Mouse (Mus musculus) frontal cortex, adult (tissue): ENCODE measurements around the gene Spout1.

Experiments used
- ATAC-seq: cut with Nextera tagmentation; 2 replicates; pipeline ENCODE4 v1.9.2; 2017; ENCODE audit warnings: mild to moderate bottlenecking, moderate library complexity, mixed read lengths; ENCODE audit not compliant: low TSS enrichment

Gene Spout1

DNA sequence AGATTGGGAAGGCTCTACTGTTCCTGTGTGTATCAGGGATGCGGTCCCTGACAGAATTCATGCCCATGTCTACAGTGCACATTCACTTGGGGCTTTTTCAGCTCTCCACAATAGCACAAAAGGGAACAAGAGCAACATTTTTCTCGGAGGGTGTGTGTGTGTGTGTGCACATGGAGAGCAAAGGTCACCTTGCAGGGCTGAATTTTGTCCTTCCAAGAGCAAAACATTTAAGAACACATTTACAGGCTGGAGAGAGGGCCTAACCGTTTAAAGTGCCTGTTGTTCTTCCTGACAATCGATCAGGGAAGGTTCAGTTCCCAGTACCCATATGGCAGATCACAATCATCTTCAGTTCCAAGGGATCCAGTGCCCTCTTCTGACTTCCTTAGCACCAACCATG is 48.1 kb downstream of the Spout1 start:
- no peak for ATAC-seq

DNA sequence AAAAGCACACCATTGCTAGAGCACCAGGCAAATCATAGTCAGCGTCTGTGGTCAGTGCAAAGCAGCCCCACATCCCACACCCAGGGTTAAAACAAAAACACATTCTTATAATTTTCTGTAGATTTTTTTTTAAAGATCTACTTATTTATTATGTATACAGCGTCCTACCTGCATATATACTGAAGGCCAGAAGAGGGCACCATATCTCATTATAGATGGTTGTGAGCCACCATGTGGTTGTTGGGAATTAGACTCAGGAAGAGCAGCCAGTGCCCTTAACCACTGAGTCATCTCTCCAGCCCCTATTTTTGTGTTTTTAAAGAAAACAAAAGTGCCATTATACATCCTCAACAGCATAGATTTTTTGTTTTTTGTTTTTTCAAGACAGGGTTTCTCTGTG is 49.5 kb downstream of the Spout1 start:
- ATAC-seq, result no peak

DNA sequence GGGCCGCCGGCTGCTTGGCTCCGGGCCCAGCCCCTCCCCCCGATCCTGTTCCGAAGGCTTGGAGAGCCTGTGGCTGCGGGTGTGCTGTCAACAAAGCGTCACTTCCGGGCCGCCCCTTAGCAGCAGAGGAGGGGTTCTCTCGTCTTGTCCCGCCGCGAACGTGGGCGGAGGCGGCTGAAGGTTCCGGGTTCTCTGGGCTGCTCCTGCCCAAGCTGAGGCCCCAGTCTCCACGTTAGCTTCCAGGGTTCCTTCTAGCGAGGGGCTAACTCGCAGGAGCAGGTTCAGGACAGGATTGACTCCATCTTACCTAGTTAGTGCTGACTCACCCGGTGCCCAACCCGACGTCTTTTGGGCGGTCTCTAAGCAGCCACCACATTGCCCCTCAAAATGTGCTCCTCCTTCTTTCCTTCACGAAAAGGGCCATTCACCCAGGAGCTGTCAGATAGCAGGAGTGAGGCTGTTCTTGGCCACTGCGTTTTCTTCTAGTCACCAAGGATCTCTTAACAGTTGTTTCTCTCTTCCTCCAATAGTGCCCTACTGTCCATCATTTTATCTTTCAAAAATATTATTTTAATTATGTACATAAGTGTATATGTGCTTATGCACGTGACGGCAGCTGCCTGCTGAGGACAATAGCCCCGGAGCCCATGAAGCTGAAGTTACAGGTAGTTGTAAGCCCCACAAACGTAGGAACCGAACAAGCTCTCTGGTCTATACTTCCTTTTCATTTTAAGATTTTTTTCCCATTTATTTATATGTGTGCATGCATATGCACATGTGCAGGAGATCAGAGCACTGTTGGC is 53.6 kb downstream of the Spout1 start, which contains the start of gene Zer1:
TSS of gene Zer1 (minus strand) at position 114 of the 803 bp plus-strand sequence.
- ATAC-seq, result peak; percentile 80

DNA sequence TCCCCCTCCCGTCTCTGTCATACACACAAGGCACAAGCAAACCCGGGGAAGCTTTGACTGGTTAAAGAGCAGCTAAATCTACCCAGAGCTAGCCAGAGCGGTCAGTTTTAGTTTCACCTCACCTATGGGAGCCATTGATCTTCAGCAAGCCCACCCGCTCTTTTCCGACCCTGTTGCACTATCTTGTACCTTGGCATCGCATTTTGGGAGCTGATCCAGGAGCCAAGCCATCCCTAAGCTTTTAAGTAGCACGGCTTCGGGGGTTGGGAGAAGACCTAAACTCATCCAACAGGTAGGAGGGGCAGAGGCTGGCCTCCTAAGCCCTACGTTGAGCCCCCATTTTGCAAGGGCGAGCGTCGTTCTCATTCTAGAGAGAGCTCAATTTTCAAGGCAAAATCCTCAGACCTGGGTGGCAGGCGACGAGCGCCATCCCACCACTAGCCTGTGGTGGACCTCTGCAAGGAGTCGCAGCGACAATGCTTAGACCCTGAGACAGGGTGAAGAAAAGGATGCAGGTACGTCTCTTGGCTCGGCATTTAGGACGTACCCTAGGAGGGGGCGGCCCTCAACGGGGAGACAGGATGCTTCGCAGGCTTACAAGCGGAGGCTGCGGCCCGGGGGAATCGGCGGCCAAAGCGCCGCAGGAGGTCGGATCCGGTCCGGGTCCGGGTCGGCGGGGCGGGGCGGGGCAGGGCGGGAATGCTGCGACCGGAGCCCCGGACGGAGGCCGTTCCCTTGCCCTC is 54.4 kb downstream of the Spout1 start:
- peak; percentile 8; the same call in 1 of the 2 replicates for ATAC-seq
